Mouse (Mus musculus): ENCODE measurements around the gene 1700021F05Rik. TPM values are rescaled to one million over a fixed set of nuclear protein-coding genes. Genes with fewer than 3 reads are reported as not detected.
"Not testable (repeated sequence)": the region's sequence is repeated elsewhere in the genome, so short reads cannot be mapped to it uniquely, and the experiment has no call there.

The 1700021F05Rik gene
- polyA plus RNA-seq, 1 experiment = 72.0 TPM

- H3K4me3 ChIP-seq (ENCODE audit: low read depth, low read length) = no peak overlapping the region
- H3K36me3 ChIP-seq (ENCODE audit: control insufficient read depth, insufficient read depth, low read length, poor library complexity, severe bottlenecking) = peaks cover 3% of the 10 kb centered on the region; the same call in 1 of the 2 replicates
- no peaks in the 10 kb centered on the region for H3K27me3 ChIP-seq (ENCODE audit: control insufficient read depth, insufficient read depth, low read length, poor library complexity, severe bottlenecking)
- no peaks in the 10 kb centered on the region for H3K4me1 ChIP-seq (ENCODE audit: control insufficient read depth, insufficient read depth, low read length)
- TF ChIP-seq POLR2A (IDR thresholded peaks at IDR 0.05; ENCODE audit: insufficient read depth, low read length) = no peak
- no peak for TF ChIP-seq CTCF (IDR thresholded peaks at IDR 0.05; ENCODE audit: low read depth, low read length)
- no peak for TF ChIP-seq EP300 (IDR thresholded peaks at IDR 0.05; ENCODE audit: insufficient read depth, low read depth, low read length)
- H3K9me3 ChIP-seq (replicated peaks; ENCODE audit: control insufficient read depth, insufficient read depth, low read length, poor library complexity, severe bottlenecking) = no peaks in the 10 kb centered on the region
- no peak overlapping the region for H3K27ac ChIP-seq (ENCODE audit: insufficient read depth, low read length)
- H3K9ac ChIP-seq (ENCODE audit: low read depth, poor library complexity, severe bottlenecking) = no peak overlapping the region
These were observed 3.1 kb downstream of the 1700021F05Rik start for GRCm38 (mm10) chr10:43537652-43538051.

- H3K9me3 ChIP-seq (replicated peaks; ENCODE audit: control insufficient read depth, insufficient read depth, low read length, poor library complexity, severe bottlenecking) = no peaks in the 10 kb centered on the region
- no peaks in the 10 kb centered on the region for H3K4me1 ChIP-seq (ENCODE audit: control insufficient read depth, insufficient read depth, low read length)
- TF ChIP-seq EP300 (IDR thresholded peaks at IDR 0.05; ENCODE audit: insufficient read depth, low read depth, low read length) (no peak), CTCF (IDR thresholded peaks at IDR 0.05; ENCODE audit: low read depth, low read length) (no peak), POLR2A (IDR thresholded peaks at IDR 0.05; ENCODE audit: insufficient read depth, low read length) (no peak)
- no peak overlapping the region for H3K9ac ChIP-seq (ENCODE audit: low read depth, poor library complexity, severe bottlenecking)
- no peaks in the 10 kb centered on the region for H3K27me3 ChIP-seq (ENCODE audit: control insufficient read depth, insufficient read depth, low read length, poor library complexity, severe bottlenecking)
- no peak overlapping the region for H3K4me3 ChIP-seq (ENCODE audit: low read depth, low read length)
- no peak overlapping the region for H3K27ac ChIP-seq (ENCODE audit: insufficient read depth, low read length)
- peaks cover 25% of the 10 kb centered on the region for H3K36me3 ChIP-seq (ENCODE audit: control insufficient read depth, insufficient read depth, low read length, poor library complexity, severe bottlenecking)
These were observed 6.4 kb downstream of the 1700021F05Rik start for GRCm38 (mm10) chr10:43534382-43534781.

GRCm38 (mm10) chr10:43527283-43528269 is 13.2 kb downstream of the 1700021F05Rik start:
- Histone ChIP-seq H3K4me1 (ENCODE audit: control insufficient read depth, insufficient read depth, low read length) (peaks cover 5% of the 10 kb centered on the region), H3K27me3 (ENCODE audit: control insufficient read depth, insufficient read depth, low read length, poor library complexity, severe bottlenecking) (no peaks in the 10 kb centered on the region), H3K9ac (ENCODE audit: low read depth, poor library complexity, severe bottlenecking) (no peak overlapping the region), H3K4me3 (ENCODE audit: low read depth, low read length) (no peak overlapping the region), H3K9me3 (replicated peaks; ENCODE audit: control insufficient read depth, insufficient read depth, low read length, poor library complexity, severe bottlenecking) (no peaks in the 10 kb centered on the region), H3K36me3 (ENCODE audit: control insufficient read depth, insufficient read depth, low read length, poor library complexity, severe bottlenecking) (peaks cover 21% of the 10 kb centered on the region), H3K27ac (ENCODE audit: insufficient read depth, low read length) (peak overlapping the region; percentile 68)
- TF ChIP-seq CTCF (IDR thresholded peaks at IDR 0.05; ENCODE audit: low read depth, low read length) (no peak), EP300 (IDR thresholded peaks at IDR 0.05; ENCODE audit: insufficient read depth, low read depth, low read length) (peak; percentile 89; the same call in 1 of the 2 replicates)

- not testable (repeated sequence) for H3K4me3 ChIP-seq (ENCODE audit: low read depth, low read length); H3K27ac ChIP-seq (ENCODE audit: insufficient read depth, low read length); H3K4me1 ChIP-seq (ENCODE audit: control insufficient read depth, insufficient read depth, low read length); H3K9ac ChIP-seq (ENCODE audit: low read depth, poor library complexity, severe bottlenecking); H3K36me3 ChIP-seq (ENCODE audit: control insufficient read depth, insufficient read depth, low read length, poor library complexity, severe bottlenecking); H3K27me3 ChIP-seq (ENCODE audit: control insufficient read depth, insufficient read depth, low read length, poor library complexity, severe bottlenecking); H3K9me3 ChIP-seq (replicated peaks; ENCODE audit: control insufficient read depth, insufficient read depth, low read length, poor library complexity, severe bottlenecking)
These were observed 16.9 kb downstream of the 1700021F05Rik start, which contains the start of gene Gm9803 for GRCm38 (mm10) chr10:43523931-43524330. Gene Gm9803, plus strand, starts transcription at chr10:43524084.

- no peaks in the 10 kb centered on the region for H3K9me3 ChIP-seq (replicated peaks; ENCODE audit: control insufficient read depth, insufficient read depth, low read length, poor library complexity, severe bottlenecking)
- no peak overlapping the region for H3K27ac ChIP-seq (ENCODE audit: insufficient read depth, low read length)
- no peaks in the 10 kb centered on the region for H3K4me1 ChIP-seq (ENCODE audit: control insufficient read depth, insufficient read depth, low read length)
- no peaks in the 10 kb centered on the region for H3K36me3 ChIP-seq (ENCODE audit: control insufficient read depth, insufficient read depth, low read length, poor library complexity, severe bottlenecking)
- H3K27me3 ChIP-seq (ENCODE audit: control insufficient read depth, insufficient read depth, low read length, poor library complexity, severe bottlenecking) = no peaks in the 10 kb centered on the region
- H3K4me3 ChIP-seq (ENCODE audit: low read depth, low read length) = no peak overlapping the region
- H3K9ac ChIP-seq (ENCODE audit: low read depth, poor library complexity, severe bottlenecking) = no peak overlapping the region
- no peak for TF ChIP-seq POLR2A (IDR thresholded peaks at IDR 0.05; ENCODE audit: insufficient read depth, low read length)
These were observed 20.8 kb downstream of the 1700021F05Rik start for GRCm38 (mm10) chr10:43519977-43520376.

GRCm38 (mm10) chr10:43518368-43518767 is 22.4 kb downstream of the 1700021F05Rik start:
- Histone ChIP-seq H3K27ac (ENCODE audit: insufficient read depth, low read length) (no peak overlapping the region), H3K27me3 (ENCODE audit: control insufficient read depth, insufficient read depth, low read length, poor library complexity, severe bottlenecking) (no peaks in the 10 kb centered on the region), H3K4me3 (ENCODE audit: low read depth, low read length) (no peak overlapping the region; the same call in 1 of the 2 replicates), H3K9me3 (replicated peaks; ENCODE audit: control insufficient read depth, insufficient read depth, low read length, poor library complexity, severe bottlenecking) (no peaks in the 10 kb centered on the region), H3K36me3 (ENCODE audit: control insufficient read depth, insufficient read depth, low read length, poor library complexity, severe bottlenecking) (no peaks in the 10 kb centered on the region), H3K9ac (ENCODE audit: low read depth, poor library complexity, severe bottlenecking) (no peak overlapping the region), H3K4me1 (ENCODE audit: control insufficient read depth, insufficient read depth, low read length) (no peaks in the 10 kb centered on the region)
- no peak for TF ChIP-seq CTCF (IDR thresholded peaks at IDR 0.05; ENCODE audit: low read depth, low read length)
- no peak for TF ChIP-seq POLR2A (IDR thresholded peaks at IDR 0.05; ENCODE audit: insufficient read depth, low read length)
- no peak for TF ChIP-seq EP300 (IDR thresholded peaks at IDR 0.05; ENCODE audit: insufficient read depth, low read depth, low read length)
